Mouse (Mus musculus): ENCODE measurements at regions not wholly inside any gene's neighbourhood (a gene's known extent, or its start where the extent isn't known, plus 50 kb on each side); places are given as distances from the start of the nearest gene placed in this dataset.
A peak's percentile ranks its signal among the peaks of the same experiment; 100 is the strongest.

- DNase-seq: no peak
These were observed 340.2 kb upstream of the Cblb start for GRCm38 (mm10) chr16:51690861-51691260.

GRCm38 (mm10) chr16:51705026-51705425 is 326.0 kb upstream of the Cblb start:
- DNase-seq: no peak

GRCm38 (mm10) chr16:51718695-51719094 is 312.3 kb upstream of the Cblb start:
- DNase-seq: no peak

GRCm38 (mm10) chr16:51719637-51720036 is 311.4 kb upstream of the Cblb start:
- DNase-seq: no peak

GRCm38 (mm10) chr16:51722682-51723081 is 308.3 kb upstream of the Cblb start:
- no peak for DNase-seq

GRCm38 (mm10) chr16:51741875-51742274 is 289.1 kb upstream of the Cblb start:
- DNase-seq: no peak

GRCm38 (mm10) chr16:51751878-51752277 is 279.1 kb upstream of the Cblb start:
- DNase-seq: no peak

GRCm38 (mm10) chr16:51758361-51759227 is 272.4 kb upstream of the Cblb start:
- DNase-seq: no peak

GRCm38 (mm10) chr16:51759228-51759647 is 271.8 kb upstream of the Cblb start:
- no peak for DNase-seq

- DNase-seq: peak; percentile 6
These were observed 263.5 kb upstream of the Cblb start for GRCm38 (mm10) chr16:51767556-51767955.

GRCm38 (mm10) chr16:51778920-51779319 is 252.1 kb upstream of the Cblb start:
- DNase-seq: no peak

GRCm38 (mm10) chr16:51795003-51795402 is 236.0 kb upstream of the Cblb start:
- DNase-seq: no peak

GRCm38 (mm10) chr16:51807323-51807722 is 223.7 kb upstream of the Cblb start:
- no peak for DNase-seq

GRCm38 (mm10) chr16:51809120-51809519 is 221.9 kb upstream of the Cblb start:
- no peak for DNase-seq

GRCm38 (mm10) chr16:51811073-51811472 is 220.0 kb upstream of the Cblb start:
- no peak for DNase-seq

GRCm38 (mm10) chr16:51842770-51843169 is 188.3 kb upstream of the Cblb start:
- DNase-seq: no peak

GRCm38 (mm10) chr16:51845539-51845938 is 185.5 kb upstream of the Cblb start:
- no peak for DNase-seq

GRCm38 (mm10) chr16:51880711-51881110 is 150.3 kb upstream of the Cblb start:
- DNase-seq: no peak

- no peak for DNase-seq
These were observed 149.9 kb upstream of the Cblb start for GRCm38 (mm10) chr16:51881127-51881526.

GRCm38 (mm10) chr16:51883813-51884212 is 147.2 kb upstream of the Cblb start:
- DNase-seq: no peak

GRCm38 (mm10) chr16:51887496-51887895 is 143.5 kb upstream of the Cblb start:
- DNase-seq: no peak

GRCm38 (mm10) chr16:51905588-51905987 is 125.4 kb upstream of the Cblb start:
- DNase-seq: no peak

- DNase-seq: no peak
These were observed 124.3 kb upstream of the Cblb start for GRCm38 (mm10) chr16:51906686-51907085.

- DNase-seq: no peak
These were observed 121.0 kb upstream of the Cblb start for GRCm38 (mm10) chr16:51910046-51910445.

All from lung, postnatal 14 days (tissue).